Mouse (Mus musculus): ENCODE data around the gene Egr2. TPM values are rescaled to one million over a fixed set of nuclear protein-coding genes. Genes with fewer than 3 reads are reported as not detected.

Gene Egr2
- total RNA-seq (2022): 1 to 10 TPM in 1 of 4 experiments, under 1 TPM in 3; 0.17 to 1.1 (median 0.59) TPM

DNA sequence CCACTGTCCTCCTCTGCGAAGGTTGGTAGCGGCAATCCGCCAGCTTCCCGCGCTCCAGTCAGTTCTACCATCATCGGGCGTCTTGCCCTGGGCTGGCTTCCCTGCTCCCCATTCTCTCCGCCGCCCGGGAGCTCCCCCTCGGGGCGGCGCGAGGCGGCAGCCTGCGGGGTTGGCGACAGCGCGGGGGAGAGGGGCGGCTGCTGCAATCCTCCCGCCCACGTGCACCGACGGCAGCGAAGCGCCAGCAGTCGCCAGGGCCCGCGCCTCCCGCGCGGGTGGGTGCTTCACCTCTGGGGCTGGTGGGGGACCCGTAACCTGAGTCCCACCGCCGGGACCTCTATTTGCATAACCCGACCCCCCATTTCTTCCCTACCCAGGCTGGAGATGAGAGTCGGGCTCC, at the start of gene Egr2:
Gene Egr2, plus strand, starts transcription at position 220 of the 400 bp plus-strand sequence.
- DNase-seq (ENCODE audit: low spot score in 2 of 2): no peak

DNA sequence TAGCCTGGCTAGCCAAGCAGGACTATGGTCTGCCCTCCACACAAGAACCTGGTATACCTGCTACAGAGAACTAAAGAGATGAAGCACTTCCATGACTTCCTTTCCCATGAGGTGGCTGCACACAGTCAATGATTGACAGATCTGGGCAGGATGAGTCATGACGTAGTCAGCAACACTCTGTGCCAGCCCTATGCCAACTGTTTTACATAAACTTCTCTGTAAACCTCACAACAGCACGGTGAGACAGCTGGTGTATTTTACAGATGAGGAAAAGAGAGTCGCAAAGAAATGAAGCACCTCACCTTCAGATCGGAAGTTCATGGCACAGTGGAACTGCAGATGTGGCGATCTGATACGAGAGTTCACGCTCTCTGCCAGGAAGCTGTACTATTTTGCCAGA, 47.8 kb upstream of the Egr2 start:
- DNase-seq (ENCODE audit: low spot score in 2 of 2): no peak

DNA sequence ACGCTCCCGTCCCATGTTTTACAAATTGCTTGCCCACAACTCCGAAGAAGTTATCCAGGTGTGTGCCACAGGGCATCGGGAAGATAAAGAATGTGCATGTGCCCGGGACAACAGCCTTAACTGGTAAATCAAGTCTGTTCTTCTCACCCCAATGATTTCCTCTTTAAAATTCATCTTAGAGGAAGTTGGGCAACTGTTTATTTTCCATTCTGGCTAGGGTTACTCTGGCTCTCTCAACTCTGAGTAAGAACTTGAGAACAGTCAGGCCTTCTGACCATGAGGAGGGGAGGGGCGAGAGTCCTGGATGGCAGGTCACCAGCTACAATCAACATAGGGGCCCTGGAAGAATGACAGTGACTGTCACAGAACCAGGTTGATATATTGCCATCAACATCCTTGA, 45.4 kb upstream of the Egr2 start:
- no peak for DNase-seq (ENCODE audit: low spot score in 2 of 2)

DNA sequence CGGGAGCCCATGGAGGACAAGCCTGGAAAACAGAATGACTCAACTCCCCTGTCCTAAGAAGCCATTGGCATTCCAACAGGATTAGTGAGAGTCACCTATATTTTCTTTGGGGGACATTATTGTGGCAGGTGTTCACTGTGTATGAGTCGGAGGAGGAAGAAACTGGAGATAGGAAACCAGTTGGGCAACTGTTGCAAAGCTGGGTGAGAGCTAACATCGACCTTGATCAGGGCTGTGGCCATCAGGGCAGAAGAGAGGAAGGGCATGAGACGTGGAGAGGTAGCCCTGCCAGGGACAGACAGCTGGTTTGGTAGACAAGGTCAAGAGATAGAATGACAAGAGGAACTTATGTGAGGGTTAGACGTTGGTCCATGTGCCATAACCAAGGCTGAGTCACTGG, 44.6 kb upstream of the Egr2 start:
- no peak for DNase-seq (ENCODE audit: low spot score in 2 of 2)

- DNase-seq (ENCODE audit: low spot score in 2 of 2): no peak
These were observed 43.1 kb upstream of the Egr2 start for GRCm38 (mm10) chr10:67492161-67492571.

GRCm38 (mm10) chr10:67493556-67493955, 41.7 kb upstream of the Egr2 start:
- DNase-seq (ENCODE audit: low spot score in 2 of 2): no peak

DNA sequence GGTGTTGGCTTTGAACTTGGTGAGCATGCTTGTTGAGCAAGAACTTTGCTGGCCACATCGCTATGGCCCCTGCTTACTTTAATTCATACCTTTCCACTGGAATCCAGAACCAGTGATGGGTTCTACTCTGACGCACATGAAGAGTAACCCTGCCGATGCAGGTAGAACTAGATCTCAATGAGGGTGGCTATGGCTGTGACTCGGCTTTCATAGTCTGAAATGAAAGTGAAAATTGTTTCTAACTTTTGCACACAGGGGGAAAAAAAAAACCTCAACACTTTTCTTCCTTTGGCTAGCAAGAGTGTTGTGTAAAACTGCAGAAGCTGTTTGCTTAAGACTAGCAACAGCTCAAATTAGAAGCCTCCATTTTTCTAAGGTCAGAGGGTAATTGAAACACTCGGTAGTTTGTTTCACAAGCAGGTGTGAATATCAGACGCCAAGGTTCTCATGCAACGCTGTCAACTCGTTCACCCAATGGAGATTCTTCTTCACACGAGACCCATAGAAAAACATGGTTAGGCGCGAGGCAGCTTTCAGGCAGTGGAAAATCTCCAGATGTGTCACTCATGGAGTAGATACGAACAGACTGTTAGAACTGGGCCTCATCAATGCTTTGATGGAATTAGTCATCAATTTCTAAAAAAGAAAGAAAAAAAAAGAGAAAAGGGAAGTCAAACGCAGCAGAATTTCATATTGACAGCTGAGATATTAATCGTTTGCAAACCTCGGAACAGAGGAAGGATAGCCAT, 38.0 kb upstream of the Egr2 start:
- DNase-seq (ENCODE audit: low spot score in 2 of 2): no peak

GRCm38 (mm10) chr10:67497951-67498350, 37.3 kb upstream of the Egr2 start:
- no peak for DNase-seq (ENCODE audit: low spot score in 2 of 2)

- DNase-seq (ENCODE audit: low spot score in 2 of 2): no peak
These were observed 31.8 kb upstream of the Egr2 start for GRCm38 (mm10) chr10:67503320-67503995.

DNA sequence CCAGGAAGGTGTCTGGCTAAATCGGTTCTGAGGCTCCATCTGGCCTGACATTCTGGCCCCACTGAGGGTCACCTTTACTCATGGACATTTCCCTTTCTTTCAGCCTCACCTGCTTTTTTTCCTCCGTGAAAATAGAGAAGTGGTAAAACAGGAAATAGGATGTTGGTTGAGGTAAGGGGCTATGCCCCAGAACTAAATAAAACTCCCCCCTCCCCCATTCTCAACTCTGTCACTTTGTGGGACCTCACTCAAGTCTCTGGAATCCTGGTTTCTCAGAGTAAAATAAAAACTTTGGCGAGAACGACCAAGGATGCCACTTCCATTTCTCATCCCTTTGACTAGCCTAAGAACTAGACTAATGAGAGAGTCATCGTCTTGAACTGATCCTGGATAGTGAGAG, 31.2 kb upstream of the Egr2 start:
- no peak for DNase-seq (ENCODE audit: low spot score in 2 of 2)

DNA sequence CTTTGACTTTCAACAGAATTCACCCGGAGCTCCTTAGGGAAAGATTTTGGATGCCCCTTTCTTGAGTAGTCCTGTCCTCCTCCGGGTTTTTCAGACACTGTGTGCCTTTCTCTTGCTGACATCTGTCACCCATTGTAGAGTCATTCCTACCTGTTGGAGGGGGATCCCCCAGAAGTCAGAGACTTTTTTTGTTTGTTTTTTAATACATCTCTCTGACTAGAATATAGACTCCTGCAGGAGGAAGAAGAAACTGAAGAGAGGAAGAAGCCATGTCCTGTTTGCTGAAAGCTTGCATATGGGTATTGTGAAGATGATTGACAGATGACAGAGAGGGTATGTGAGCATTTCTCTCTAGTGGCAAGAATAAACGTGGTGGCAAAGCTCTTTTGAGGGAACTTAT, 30.0 kb upstream of the Egr2 start:
- no peak for DNase-seq (ENCODE audit: low spot score in 2 of 2)

DNA sequence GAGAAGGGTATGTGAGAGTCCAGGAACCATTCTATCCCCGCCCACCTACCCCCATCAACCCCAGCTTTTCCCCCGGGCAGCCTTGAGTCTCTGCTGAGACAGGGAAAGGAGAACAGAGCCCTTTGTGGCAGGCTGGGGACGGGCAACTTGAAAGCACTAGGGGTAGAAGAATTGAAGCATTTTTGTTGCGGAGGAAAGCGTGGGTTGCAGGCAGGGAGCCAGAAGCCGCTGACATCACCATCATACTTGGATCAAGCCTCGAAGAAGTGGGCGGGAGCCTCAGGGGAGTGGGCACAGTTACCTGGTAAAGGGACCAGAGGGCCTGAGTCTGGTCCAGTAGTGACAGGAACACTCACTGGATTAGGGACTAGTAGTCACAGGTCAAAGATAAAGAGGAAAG, 23.1 kb upstream of the Egr2 start:
- no peak for DNase-seq (ENCODE audit: low spot score in 2 of 2)

DNA sequence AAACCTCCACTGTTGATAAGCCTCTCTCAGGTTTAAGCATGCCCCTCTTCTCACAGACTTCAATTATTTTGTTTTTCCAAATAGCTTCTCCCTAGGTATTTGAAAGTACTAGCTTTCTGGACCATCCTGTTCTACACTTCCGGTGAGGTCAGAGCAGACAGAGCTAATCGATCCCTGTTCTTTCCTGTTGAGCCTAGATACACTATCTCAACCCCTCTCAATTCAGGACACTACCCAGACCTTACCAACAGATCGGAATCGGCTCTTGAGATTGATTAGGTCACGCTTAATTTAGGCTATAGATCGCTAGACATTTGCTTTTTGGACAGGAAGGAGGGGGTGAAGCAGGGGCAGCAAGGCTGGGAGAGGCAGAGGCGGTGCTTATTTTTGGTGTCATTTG, 22.4 kb upstream of the Egr2 start:
- DNase-seq (ENCODE audit: low spot score in 2 of 2): no peak

- no peak for DNase-seq (ENCODE audit: low spot score in 2 of 2)
These were observed 16.5 kb upstream of the Egr2 start for GRCm38 (mm10) chr10:67518733-67519132.

DNA sequence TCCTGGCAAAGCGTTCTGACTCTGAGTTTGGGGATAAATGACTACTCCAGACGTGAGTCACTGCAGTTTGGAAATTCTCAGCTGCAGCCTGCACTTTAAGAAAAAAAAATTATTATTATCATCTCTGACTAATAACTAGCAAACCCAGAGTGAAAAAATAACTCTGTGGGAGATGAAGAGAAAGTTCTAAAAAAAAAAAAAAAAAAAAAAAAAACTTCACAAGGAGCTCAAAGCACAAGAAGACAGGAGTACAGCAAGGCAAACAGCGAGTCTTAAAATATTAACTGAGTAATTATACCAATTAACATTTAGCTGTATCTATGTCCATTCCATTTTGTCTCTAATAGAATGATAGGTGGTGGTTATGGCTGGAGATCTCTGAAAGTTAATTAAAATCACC, 11.1 kb upstream of the Egr2 start:
- no peak for DNase-seq (ENCODE audit: low spot score in 2 of 2)

- DNase-seq (ENCODE audit: low spot score in 2 of 2): no peak
These were observed 10.6 kb upstream of the Egr2 start for GRCm38 (mm10) chr10:67524694-67525093.

DNA sequence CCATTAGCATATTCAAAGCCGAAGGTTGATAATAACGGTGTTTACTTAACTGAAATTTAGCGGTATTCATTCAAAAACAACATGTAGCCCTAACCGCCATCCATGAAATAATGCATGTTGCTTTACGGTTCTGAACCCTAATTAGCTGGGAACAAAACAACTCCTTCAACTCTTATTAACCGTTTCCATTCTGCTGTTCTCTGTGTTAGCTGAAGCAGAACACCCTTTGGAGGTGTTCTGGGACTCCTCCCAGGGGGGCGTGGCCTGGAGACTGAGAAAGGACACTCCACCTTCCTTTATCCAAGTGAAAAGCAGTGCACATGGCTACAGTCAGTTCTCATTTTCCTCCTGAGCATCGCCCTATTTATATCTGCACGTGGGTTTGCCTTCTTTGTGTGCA, 8.8 kb upstream of the Egr2 start:
- DNase-seq (ENCODE audit: low spot score in 2 of 2): no peak

DNA sequence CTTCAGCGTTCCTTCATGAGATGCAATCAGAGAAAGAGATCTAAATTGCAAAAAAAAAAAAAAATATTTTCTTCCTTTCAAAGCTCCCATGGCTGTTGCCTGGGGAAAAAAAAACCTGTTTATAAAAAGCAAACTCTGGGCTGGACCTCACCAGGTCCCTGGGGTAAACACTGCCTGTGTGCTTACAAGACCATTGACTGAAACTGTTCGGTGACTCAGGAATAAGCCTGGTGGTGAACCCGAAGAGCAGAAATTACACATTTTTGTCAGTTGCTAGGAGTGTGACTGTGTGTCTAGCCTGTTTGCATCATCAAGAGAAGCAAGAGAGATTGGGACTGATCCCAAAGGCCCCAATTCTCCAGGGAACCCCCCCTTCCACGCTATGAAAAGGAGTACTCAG, 5.5 kb upstream of the Egr2 start:
- no peak for DNase-seq (ENCODE audit: low spot score in 2 of 2)

- peak; percentile 37 to 62 for DNase-seq (ENCODE audit: low spot score in 2 of 2)
These were observed 697 bp downstream of the Egr2 start for GRCm38 (mm10) chr10:67535972-67536371.

- DNase-seq (ENCODE audit: low spot score in 2 of 2): no peak
These were observed 1.4 kb downstream of the Egr2 start for GRCm38 (mm10) chr10:67536621-67537141.

DNA sequence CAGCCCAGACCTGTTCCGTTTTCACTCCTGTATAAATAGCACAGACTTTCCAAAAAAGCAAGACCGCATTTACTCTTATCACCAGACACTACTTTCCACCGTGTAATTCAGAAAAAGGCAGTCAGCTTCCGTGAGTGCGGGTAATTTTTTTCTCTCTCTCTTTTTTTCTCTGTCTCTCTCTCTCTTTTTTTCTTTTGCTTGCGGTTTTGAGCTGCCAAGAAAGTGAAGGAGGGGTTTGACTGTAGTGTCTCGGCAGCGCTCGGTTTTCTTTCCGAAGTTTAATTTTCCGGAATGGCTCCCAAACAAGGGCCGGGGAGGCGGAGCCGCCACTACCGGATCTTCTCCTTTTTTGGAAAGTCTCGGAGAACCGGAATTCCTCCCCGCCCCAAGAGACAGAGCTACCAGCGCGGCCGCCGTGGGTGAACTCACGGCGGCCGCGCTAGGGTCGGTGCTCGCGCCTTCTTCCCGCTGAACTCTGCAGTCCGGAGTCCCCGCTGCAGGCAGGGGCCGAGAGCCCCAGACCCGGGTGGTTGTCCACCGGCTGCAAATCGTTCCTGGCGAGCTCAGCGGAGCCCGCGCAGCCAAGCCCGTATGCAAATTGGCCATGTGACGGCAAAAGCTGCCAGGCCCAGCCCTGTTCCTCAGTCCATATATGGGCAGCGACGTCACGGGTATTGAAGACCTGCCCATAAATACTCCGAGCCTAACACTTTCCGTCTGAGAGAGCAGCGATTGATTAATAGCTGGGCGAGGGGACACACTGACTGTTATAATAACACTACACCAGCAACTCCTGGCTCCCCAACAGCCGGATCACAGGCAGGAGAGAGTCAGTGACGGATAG, 2.1 kb downstream of the Egr2 start:
- DNase-seq (ENCODE audit: low spot score in 2 of 2): peak; percentile 84 to 89

DNA sequence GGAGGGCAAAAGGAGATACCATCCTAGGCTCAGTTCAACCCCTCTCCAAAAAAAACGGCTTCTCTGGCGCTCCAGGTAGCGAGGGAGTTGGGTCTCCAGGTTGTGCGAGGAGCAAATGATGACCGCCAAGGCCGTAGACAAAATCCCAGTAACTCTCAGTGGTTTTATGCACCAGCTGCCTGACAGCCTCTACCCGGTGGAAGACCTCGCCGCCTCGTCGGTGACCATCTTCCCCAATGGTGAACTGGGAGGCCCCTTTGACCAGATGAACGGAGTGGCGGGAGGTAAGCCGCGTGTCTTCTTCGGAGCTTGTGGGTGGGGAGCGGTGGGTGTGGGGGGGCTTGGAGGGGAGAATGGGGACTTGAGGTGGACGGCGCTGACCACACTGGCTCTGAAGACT, 2.8 kb downstream of the Egr2 start:
- no peak for DNase-seq (ENCODE audit: low spot score in 2 of 2)
